Mouse (Mus musculus) naive thymus-derived CD4-positive, alpha-beta T cell, adult 2 months (primary cell): ENCODE results near the gene Ifit1bl2.
"Not testable (repeated sequence)": the region's sequence is repeated elsewhere in the genome, so short reads cannot be mapped to it uniquely, and the experiment has no call there.

ENCODE experiments used
- DNase-seq: peaks from one replicate; pipeline ENCODE4 v3.0.0-alpha.2; 2011; ENCODE audit warnings: low read depth

Gene Ifit1bl2

DNA sequence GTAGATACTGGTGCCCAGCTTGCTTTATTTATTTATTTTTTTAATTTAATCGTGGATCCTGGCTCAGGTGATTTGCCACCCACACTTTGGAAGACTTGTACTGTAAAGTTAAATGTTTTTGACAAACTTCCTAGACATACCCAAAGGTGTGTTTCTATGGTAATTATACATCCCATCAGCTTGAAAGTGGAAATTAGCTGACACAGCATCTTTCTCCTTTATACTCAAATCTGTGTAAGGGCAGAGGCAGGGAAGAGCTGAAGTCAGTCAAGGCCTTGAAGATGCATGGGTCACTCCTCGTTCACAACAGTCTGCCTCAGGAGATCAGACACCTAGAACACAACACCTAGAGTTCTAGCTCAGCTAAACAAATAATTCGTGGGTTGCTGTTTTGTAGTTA, 30.4 kb downstream of the Ifit1bl2 start:
- not testable (repeated sequence) for DNase-seq

DNA sequence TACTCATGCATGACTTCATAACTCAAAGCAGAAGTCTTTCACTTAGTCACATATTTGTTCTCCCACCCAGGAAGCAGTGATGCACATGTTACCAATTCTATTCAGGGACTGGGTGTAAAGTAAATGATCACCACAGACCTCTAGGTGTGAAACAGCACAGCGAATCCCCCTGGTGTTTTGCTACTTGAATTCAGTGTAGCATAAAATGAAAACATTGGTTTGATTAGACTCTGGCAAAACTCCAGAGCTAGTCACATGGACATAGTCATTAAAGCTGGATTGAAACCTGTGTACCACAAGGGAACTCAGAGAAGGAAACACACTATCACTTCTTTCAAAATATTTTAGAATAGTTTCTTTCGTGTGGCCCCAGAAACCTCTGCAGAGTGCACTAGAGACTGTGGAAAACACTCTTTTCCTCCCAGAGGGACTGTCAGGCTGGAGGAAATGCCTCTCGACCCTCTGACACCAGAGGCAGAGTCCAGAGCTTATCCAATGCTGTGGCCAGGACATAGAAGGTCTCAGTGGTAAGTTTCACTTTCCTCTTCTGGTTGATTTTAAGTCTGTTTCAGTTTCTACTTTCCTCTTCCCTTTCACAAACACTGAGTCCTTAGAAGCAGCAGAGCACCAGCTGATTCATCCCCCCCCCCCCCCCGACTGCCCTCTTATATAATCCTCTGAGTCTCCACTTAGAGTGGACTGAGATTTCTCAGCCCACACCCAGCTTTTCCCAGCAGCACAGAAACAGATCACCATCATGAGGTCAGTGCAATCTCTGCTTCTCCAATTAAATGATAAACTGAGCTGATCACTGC, 33.1 kb downstream of the Ifit1bl2 start, which contains the start of gene Ifit3b:
Gene Ifit3b (plus strand): TSS at position 734 of the 815 bp plus-strand sequence.
- peak; percentile 57 for DNase-seq

DNA sequence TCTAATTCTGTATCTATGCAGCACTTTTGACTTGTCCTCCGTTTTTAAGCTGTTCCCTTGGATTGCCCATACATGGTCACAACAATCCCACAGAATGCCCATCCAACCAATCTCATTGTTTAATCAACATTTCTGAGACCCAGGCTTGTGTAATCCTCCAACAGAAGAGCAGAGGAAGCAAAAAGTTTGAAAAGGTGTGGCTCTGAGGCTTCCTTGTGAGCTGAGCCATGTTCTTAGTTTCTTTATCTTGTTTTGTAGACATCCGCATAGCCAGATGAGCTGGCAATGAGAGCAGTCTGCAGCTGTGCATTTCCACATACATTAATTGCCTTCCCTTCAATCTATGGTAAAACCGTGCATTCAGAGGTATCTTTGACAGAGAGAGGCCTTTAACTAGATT, 35.1 kb downstream of the Ifit1bl2 start:
- peak; percentile 72 for DNase-seq

DNA sequence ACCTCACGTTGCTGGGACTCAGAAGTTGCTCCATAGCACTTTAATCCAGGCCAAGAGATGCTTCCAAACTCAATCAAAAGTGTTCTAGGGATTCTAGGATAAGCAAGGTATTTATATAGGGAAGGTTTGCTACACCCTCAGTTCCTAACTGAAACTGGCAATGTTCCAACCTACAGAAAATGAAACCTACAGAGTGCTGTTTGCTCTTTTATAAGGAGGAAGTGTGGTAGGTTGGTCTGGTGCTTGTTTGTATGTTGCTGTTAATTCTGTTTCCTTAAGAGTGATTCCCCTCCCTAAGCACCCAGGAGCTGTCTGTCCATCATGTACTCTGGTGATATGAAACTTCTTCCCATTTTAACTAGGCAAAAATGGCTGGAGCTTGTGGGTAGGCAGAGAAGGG, 38.7 kb downstream of the Ifit1bl2 start, which contains the start of gene Ifit1bl1:
Gene Ifit1bl1 (minus strand): TSS at position 69 of the 400 bp plus-strand sequence.
- peak; percentile 86 for DNase-seq

DNA sequence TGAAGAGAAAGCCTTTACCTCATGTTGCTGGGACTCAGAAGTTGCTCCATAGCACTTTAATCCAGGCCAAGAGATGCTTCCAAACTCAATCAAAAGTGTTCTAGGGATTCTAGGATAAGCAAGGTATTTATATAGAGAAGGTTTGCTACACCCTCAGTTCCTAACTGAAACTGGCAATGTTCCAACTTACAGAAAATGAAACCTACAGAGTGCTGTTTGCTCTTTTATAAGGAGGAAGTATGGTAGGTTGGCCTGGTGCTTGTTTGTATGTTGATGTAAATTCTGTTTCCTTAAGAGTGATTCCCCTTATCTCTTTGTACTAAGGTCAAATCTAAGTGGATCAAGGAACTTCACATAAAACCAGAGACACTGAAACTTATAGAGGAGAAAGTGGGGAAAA, 41.3 kb downstream of the Ifit1bl2 start:
- peak; percentile 87 for DNase-seq

DNA sequence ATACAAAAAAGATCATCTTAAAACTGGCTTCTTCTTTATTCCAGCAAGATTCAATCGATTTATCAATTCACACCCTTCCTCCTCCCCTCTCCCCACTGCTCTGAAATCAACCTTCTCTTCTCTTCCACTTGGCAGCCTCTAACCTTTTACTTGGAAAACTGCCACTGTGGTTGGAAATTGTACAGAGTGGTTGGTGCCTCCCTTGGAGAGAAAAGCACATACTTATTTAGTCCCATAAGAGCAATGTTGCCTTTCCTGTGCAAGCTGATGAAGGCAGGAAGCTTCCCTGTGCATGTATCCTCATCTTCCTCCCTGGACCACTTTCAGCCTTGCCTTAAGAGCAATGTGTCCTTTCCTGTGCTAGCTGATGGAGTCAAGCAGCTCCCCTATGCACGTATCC, 42.2 kb downstream of the Ifit1bl2 start:
- DNase-seq, result peak; percentile 38

DNA sequence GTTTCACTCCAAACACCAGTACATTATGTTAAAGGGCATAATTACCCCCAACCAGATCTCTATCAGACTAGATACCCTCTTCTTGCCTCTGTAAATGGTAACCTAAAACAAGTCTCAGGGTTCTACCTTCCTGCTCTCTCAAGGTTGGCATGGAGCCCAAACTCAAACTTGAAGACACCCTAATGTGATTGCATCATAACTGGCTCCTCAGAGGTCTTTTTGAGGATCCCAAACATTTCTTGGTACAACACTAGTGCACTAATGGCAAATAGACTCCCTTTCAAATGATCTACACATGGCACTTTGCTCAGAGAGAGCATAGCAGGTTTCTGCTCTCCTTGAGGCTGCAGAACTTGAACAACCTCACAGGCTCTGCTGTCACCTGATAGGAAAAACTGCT, 43.7 kb downstream of the Ifit1bl2 start:
- peak; percentile 60 for DNase-seq

DNA sequence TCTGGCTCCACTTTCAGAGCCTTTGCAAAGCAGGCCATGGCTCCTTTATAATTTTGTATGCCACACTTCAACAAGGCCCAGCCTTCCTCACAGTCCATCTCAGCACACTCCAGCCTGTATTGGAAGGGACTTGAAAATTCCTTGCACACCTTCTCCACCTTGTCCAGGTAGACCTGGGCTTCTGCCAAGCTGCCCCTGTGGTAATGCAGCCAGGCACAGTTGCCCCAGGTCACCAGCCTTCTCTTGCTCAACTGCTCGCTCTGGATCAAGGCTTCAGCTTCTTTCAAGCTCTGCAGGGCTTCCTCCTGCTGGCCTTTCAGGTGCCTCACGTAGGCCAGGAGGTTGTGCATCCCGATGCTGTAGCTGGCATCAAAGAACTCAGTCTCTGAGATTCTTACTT, 46.0 kb downstream of the Ifit1bl2 start:
- not testable (repeated sequence) for DNase-seq

DNA sequence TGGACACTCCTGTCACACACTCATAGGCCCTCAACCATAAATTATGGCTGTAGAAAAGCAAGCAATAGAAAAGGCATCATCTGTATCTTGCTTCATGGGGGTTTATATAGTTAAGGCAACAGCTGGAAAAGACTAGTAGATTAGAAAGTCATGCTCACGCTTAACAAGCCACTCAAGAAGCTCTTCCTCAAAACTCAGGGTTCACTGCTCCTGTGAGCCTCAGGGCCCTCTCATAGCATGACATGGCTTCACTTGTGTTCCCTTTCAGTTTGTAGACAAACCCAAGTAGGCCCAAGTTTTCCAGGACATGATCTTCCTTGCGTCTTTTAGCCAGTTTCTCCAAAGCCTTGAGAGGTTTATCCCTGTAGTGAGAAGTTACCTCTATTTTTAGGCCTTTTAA, 47.1 kb downstream of the Ifit1bl2 start:
- no peak for DNase-seq

DNA sequence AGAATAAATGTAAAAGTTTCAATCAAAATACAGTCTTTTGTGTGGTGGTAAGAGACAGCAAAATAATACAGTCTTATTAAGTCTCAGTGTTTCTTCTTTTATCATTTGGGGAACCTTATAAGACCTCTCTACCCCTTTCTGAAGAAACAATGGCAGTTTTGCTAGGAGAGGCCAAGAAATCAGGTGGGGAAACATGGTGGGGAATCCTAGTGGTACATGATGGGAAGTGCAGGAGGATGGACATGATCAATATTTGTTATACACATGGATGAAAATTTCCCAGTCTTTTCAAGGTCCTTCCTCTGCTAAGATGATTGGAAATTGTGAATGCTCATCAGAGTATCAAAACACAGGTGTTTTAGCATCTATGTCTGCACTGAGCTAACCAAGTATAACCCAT, 51.6 kb downstream of the Ifit1bl2 start:
- DNase-seq, result peak; percentile 35

DNA sequence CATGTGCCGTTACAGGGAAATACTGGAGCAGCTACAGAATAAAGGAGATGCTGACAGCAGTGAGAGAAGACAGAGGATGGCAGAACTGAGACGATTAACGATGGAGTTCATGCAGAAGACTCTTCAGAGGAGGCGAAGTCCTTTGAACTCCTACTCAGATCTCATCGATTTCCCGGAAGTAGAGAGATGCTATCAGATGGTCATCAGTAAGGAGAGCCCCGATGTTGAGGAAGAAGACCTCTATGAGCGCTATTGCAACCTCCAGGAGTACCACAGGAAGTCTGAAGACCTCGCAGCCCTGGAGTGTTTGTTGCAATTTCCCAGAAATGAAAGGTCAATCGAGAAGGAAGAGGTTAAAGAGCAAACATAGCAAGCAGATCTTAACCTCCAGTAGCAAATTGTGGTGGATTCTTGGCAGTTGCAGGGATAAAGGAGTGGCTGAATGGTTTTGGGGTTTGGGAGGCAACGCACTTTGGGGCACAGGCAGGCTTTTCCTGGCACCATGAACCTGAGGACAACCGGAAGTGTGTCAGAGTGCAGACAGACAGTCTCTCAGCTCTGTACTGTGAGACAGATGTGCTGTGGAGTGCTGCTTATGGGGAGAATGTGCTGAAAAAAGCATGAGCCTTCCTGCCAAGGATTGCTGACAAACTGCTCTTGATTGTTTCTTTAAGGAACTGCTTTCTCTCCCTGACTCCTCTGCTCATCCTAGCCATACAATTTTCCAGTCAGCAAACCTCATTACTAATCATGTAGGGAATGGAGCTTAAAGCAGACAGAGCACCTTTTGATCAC, 52.4 kb downstream of the Ifit1bl2 start:
- peak; percentile 62 for DNase-seq

DNA sequence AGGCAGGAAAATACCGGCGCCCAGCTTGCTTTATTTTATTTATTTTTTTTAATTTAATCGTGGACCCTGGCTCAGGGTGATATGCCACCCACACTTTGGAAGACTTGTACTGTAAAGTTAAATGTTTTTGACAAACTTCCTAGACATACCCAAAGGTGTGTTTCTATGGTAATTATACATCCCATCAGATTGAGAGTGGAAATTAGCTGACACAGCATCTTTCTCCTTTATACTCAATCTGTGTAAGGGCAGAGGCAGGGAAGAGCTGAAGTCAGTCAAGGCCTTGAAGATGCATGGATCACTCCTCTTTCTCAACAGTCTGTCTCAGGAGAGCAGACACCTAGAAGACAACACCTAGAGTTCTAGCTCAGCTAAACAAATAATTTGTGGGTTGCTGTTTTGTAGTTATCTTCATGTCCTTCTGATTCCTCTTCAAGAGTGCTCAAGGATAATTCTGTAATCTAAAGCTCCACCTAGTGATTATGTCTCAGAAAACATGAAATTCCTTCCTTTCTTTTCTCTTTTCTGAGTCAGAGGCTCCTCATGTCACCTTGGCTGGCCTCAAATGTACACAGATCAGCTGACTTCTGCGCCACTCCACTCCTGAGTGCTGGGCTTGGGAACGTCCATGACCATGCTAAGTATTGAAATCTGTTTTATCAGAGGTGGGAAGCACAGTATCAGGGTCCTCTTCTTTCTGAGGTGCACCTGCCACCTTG, 54.6 kb downstream of the Ifit1bl2 start:
- peak; percentile 47 for DNase-seq

DNA sequence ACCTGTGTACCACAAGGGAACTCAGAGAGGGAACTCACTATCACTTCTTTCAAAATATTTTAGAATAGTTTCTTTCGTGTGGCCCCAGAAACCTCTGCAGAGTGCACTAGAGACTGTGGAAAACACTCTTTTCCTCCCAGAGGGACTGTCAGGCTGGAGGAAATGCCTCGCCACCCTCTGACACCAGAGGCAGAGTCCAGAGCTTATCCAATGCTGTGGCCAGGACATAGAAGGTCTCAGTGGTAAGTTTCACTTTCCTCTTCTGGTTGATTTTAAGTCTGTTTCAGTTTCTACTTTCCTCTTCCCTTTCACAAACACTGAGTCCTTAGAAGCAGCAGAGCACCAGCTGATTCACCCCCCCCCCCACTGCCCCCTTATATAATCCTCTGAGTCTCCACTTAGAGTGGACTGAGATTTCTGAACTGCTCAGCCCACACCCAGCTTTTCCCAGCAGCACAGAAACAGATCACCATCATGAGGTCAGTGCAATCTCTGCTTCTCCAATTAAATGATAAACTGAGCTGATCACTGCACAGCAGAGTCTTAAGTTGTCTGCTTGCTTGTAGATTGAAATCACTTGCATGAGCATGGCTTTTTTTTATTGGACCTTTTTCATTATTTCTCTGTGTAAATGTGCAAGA, 57.3 kb downstream of the Ifit1bl2 start, which contains the start of gene Ifit3:
Gene Ifit3 (plus strand): TSS at position 406 of the 641 bp plus-strand sequence.
- peak; percentile 28 for DNase-seq

DNA sequence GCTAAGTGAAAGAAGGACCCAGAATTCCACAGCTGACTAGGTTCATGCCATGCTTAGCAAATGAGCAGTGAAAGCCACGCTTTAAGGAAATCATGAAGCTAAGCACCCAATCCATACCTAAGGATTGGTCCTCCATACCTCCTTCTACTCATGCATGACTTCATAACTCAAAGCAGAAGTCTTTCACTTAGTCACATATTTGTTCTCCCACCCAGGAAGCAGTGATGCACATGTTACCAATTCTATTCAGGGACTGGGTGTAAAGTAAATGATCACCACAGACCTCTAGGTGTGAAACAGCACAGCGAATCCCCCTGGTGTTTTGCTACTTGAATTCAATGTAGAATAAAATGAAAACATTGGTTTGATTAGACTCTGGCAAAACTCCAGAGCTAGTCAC, 57.8 kb downstream of the Ifit1bl2 start:
- DNase-seq, result peak; percentile 35

DNA sequence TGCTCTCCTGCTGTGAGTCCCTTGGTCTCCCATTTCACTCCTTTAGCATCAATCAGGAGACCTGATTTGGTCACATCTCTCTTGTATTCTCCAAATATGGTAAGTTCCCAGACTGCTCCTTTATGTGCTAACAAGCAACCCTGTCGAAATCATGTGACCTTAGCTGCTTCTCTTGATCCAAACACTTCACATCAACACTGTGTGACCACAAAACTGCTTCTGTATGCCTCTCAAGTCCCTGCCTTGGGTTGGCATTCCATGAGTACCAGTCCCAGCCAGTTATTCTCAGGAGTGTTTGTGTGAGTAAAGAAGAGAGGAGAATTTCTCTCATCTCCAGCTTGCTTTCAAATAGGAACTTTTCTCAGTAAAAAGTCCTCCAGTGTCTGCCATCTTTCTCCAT, 63.4 kb downstream of the Ifit1bl2 start:
- DNase-seq, result no peak

DNA sequence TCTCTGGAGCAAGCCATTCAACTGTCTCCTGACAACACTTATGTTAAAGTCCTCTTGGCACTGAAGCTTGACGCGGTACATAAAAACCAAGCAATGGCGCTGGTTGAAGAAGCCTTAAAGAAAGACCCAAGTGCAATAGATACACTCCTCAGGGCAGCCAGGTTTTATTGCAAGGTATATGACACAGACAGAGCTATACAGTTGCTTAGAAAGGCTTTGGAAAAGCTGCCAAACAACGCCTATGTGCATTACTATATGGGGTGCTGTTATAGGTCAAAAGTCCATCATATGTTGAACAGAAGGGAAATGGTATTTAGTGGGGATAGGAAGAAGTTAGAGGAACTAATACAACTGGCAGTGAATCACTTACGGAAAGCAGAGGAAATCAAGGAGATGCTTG, 66.9 kb downstream of the Ifit1bl2 start:
- no peak for DNase-seq

DNA sequence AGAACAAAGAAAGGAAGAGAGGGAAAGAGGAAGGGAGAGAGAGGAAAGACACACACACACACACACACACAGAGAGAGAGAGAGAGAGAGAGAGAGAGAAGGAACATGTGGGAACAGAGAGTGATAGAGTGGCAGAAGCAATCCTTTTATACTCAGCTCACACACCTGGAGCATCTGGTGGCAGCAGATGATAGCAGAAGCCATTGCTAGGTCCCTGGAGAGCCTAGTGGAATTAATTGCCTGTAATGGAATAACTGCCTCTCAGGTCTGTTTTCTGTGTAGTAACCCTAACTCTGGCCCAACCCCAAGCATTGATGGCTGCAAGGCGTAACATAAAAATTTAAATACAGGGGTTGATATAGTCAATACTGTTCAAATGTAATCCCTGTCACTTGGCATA, 69.5 kb downstream of the Ifit1bl2 start:
- DNase-seq, result no peak

DNA sequence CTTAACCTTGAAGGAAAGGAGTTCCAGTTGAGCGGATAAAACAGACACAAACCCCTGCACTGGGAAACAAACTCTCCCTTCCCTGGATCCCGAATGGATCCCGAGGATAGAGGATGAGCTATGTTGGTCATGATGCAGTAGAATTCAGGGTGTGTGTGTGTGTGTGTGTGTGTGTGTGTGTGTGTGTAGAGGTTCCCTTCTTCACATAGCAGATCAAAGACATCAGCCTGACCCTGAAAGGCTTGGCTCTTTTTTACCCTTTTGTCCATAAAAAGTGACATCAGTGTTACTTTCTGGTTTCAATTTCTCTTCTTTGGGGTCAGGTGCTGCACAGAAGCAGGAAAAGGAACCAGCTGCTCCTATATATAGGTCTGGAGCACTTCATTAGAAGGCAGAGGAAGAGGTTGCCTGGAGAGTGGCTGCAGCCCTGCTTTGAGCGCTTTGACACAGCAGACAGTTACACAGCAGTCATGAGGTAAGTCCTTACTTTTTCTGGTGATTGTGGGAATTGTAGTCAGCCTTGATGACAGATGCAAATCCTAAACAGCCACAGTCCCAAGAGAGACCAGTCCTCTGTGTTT, 70.6 kb downstream of the Ifit1bl2 start:
- DNase-seq, result peak; percentile 54

DNA sequence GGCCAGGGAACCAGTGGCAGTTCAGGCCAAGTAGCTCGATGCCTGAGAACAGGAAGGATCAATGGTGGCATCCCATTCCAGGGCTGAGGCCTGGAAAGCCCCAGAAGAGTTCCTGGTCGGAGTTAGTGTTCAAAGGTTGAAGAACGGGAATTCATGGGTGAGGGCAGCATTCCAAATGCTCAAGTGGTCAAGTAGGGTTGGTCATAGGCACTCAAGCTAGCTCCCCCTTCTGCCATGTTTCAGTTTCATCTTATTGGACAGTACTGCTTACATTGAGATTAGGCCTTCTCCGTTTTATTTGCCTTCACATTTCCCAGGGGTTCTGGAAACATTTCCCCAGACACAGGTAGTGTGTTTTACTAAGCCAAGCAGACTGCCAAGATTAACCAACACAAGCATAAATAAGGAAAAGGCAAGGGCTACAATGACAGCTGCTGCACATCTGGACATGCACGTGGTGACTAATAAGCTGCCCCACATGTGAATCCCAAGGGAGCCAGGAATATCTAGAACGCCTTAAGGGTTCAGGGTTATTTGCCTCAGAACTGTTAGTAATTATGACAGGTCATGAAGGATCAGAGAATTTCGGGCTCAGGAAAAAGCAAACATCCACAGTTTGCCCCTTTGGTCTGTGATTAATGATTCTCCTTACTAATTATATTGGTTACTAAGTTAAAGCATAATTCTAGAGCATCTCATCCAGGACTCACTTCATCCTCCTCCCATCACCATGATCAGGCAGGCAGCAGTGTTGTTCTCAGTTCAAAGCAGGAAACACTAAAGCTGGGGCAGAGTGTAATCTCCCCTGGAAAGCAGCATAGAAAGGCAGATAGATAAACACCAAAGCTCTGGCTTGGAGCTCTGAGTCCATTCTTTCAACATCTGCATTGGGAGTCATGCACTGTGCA, 71.3 kb downstream of the Ifit1bl2 start:
- DNase-seq, result no peak
